Mouse (Mus musculus) kidney, adult 2 months (tissue): Measurements from ENCODE around the gene Olfr694.

Experiments
- CTCF ChIP-seq: fragments of 200-500 bp; conservative IDR thresholded peaks from 2 replicates; pipeline ENCODE4 v1.5.1; 2011; ENCODE audit warnings: low read depth, mild to moderate bottlenecking, control low read depth, low read length, moderate library complexity, mixed read lengths; ENCODE audit not compliant: insufficient read depth, insufficient read length
- POLR2A ChIP-seq: fragments of 200-500 bp; IDR thresholded peaks from one replicate; pipeline ENCODE4 v1.6.1; 2011; ENCODE audit warnings: low read depth, low read length, control low read depth

- TF ChIP-seq CTCF (no peak), POLR2A (no peak)
Measured at GRCm38 (mm10) chr7:106652344-106652652, 39.3 kb downstream of the Olfr694 start.
